Mouse (Mus musculus): Measurements from ENCODE around the gene Olfr92. TPM values are rescaled to one million over a fixed set of nuclear protein-coding genes. Genes with fewer than 3 reads are reported as not detected.

Olfr92 gene
- total and polyA plus RNA-seq, 3 experiments = not detected

DNA sequence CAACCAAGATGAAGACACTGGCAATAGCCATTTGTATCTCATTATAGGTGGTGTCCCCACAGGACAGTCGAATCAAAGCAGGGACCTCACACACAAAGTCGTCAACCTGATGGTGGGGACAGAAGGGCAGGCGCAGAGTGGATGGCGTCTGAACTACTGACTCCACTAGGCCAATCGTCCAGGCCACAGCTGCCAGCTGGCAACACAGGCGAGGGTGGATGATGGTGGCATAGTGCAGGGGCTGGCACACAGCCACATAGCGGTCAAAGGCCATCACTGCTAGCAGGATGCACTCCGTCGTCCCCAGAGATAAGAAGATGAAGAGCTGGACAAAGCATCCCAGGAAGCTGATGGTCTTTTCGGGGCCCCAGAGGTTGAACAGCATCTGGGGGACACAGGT, 34.3 kb downstream of the Olfr92 start:
- H3K36me3 ChIP-seq (ENCODE audit: control insufficient read depth in 1 of 2, insufficient read depth in 2 of 2, low read length in 2 of 2) = no peaks in the 10 kb centered on the region
- H3K4me1 ChIP-seq (ENCODE audit: control insufficient read depth in 1 of 2, insufficient read depth in 2 of 2, low read length in 2 of 2) = no peaks in the 10 kb centered on the region
- no peaks in the 10 kb centered on the region for H3K9me3 ChIP-seq (replicated peaks; ENCODE audit: insufficient read depth, low read length)
- no peaks in the 10 kb centered on the region for H3K27me3 ChIP-seq (ENCODE audit: control insufficient read depth in 1 of 2, insufficient read depth in 2 of 2, low read length in 2 of 2)
- TF ChIP-seq POLR2AphosphoS2 (IDR thresholded peaks at IDR 0.05; ENCODE audit: low read length) (no peak), MXI1 (IDR thresholded peaks at IDR 0.05; ENCODE audit: low read depth, low read length) (no peak), TAL1 (IDR thresholded peaks at IDR 0.05; ENCODE audit: low read length) (no peak), SIN3A (IDR thresholded peaks at IDR 0.05; ENCODE audit: low read length) (no peak), BHLHE40 (IDR thresholded peaks at IDR 0.05; ENCODE audit: borderline replicate concordance, low read depth, low read length) (no peak), NRF1 (IDR thresholded peaks at IDR 0.05; ENCODE audit: insufficient read depth, low read depth, low read length, poor library complexity, severe bottlenecking) (no peak), ZMIZ1 (IDR thresholded peaks at IDR 0.05; ENCODE audit: low read depth, low read length) (no peak), E2F4 (IDR thresholded peaks at IDR 0.05; ENCODE audit: borderline replicate concordance, low read depth, low read length) (no peak), ZNF384 (IDR thresholded peaks at IDR 0.05; ENCODE audit: low read depth, low read length) (no peak), POLR2AphosphoS5 (IDR thresholded peaks at IDR 0.05; ENCODE audit: borderline replicate concordance, low read depth, low read length) (no peak), ELF1 (IDR thresholded peaks at IDR 0.05; ENCODE audit: low read depth, low read length) (no peak), MYB (IDR thresholded peaks at IDR 0.05; ENCODE audit: low read depth, low read length) (no peak), NELFE (IDR thresholded peaks at IDR 0.05; ENCODE audit: low read depth, low read length) (no peak), TCF12 (IDR thresholded peaks at IDR 0.05; ENCODE audit: low read depth, low read length) (no peak), USF1 (IDR thresholded peaks at IDR 0.05; ENCODE audit: low read depth, low read length) (no peak)
- no peak overlapping the region for H3K9ac ChIP-seq (ENCODE audit: control insufficient read depth, low read depth, low read length, poor library complexity, severe bottlenecking)
- no peak overlapping the region for H3K4me3 ChIP-seq (ENCODE audit: control insufficient read depth in 1 of 2, insufficient read depth in 1 of 2, low read depth in 2 of 2, low read length in 2 of 2)
- no peak for DNase-seq (ENCODE audit: low read depth, low spot score)
- no peaks in the 10 kb centered on the region for H3K79me2 ChIP-seq (ENCODE audit: control insufficient read depth, insufficient read depth, low read length, poor library complexity)
- H3K27ac ChIP-seq (ENCODE audit: control insufficient read depth, low read depth, low read length) = no peak overlapping the region

DNA sequence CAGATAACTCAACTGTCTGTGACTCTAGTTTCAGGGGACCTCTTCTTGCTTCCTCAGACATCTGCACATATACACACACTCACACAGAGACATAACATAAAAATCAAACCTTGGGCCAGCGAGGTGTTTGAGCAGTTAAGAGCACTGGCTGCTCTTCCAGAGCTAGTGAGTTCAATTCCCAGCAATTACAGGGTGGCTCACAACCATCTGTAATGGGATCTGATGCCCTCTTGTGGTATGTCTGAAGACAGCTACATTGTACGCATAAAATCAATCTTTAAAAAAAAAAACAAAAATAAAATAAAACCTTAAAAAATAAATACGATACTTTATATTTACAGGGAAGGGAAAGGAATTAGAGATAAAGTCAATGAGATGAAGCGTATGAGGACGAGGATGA, 35.3 kb downstream of the Olfr92 start:
- H3K4me1 ChIP-seq (ENCODE audit: control insufficient read depth in 1 of 2, insufficient read depth in 2 of 2, low read length in 2 of 2) = no peaks in the 10 kb centered on the region
- H3K9ac ChIP-seq (ENCODE audit: control insufficient read depth, low read depth, low read length, poor library complexity, severe bottlenecking) = no peak overlapping the region
- no peaks in the 10 kb centered on the region for H3K27me3 ChIP-seq (ENCODE audit: control insufficient read depth in 1 of 2, insufficient read depth in 2 of 2, low read length in 2 of 2)
- DNase-seq (ENCODE audit: low read depth, low spot score) = peak; percentile 29
- no peaks in the 10 kb centered on the region for H3K36me3 ChIP-seq (ENCODE audit: control insufficient read depth in 1 of 2, insufficient read depth in 2 of 2, low read length in 2 of 2)
- H3K27ac ChIP-seq (ENCODE audit: control insufficient read depth, low read depth, low read length) = no peak overlapping the region
- no peaks in the 10 kb centered on the region for H3K79me2 ChIP-seq (ENCODE audit: control insufficient read depth, insufficient read depth, low read length, poor library complexity)
- H3K9me3 ChIP-seq (replicated peaks; ENCODE audit: insufficient read depth, low read length) = no peaks in the 10 kb centered on the region
- no peak overlapping the region for H3K4me3 ChIP-seq (ENCODE audit: control insufficient read depth in 1 of 2, insufficient read depth in 1 of 2, low read depth in 2 of 2, low read length in 2 of 2)
- TF ChIP-seq USF1 (IDR thresholded peaks at IDR 0.05; ENCODE audit: low read depth, low read length) (no peak), MYB (IDR thresholded peaks at IDR 0.05; ENCODE audit: low read depth, low read length) (no peak), ETS1 (IDR thresholded peaks at IDR 0.05; ENCODE audit: low read depth, low read length) (no peak), ZMIZ1 (IDR thresholded peaks at IDR 0.05; ENCODE audit: low read depth, low read length) (no peak), RCOR1 (IDR thresholded peaks at IDR 0.05; ENCODE audit: low read depth, low read length) (no peak), MYC (IDR thresholded peaks at IDR 0.05; ENCODE audit: low read depth, low read length) (no peak), MXI1 (IDR thresholded peaks at IDR 0.05; ENCODE audit: low read depth, low read length) (no peak), HCFC1 (IDR thresholded peaks at IDR 0.05; ENCODE audit: low read depth, low read length) (no peak), TBP (IDR thresholded peaks at IDR 0.05; ENCODE audit: low read depth, low read length) (no peak), ZNF384 (IDR thresholded peaks at IDR 0.05; ENCODE audit: low read depth, low read length) (peak; percentile 25; the same call in 1 of the 2 replicates), POLR2A (IDR thresholded peaks at IDR 0.05; ENCODE audit: control insufficient read depth in 1 of 2, insufficient read depth in 1 of 2, low read depth in 1 of 2, low read length in 2 of 2, poor library complexity in 1 of 2) (no peak), MAX (IDR thresholded peaks at IDR 0.05; ENCODE audit: low read length) (no peak), BHLHE40 (IDR thresholded peaks at IDR 0.05; ENCODE audit: borderline replicate concordance, low read depth, low read length) (no peak), ZKSCAN1 (IDR thresholded peaks at IDR 0.05; ENCODE audit: low read depth, low read length) (no peak), ZC3H11A (IDR thresholded peaks at IDR 0.05; ENCODE audit: low read depth, low read length) (no peak), UBTF (IDR thresholded peaks at IDR 0.05; ENCODE audit: borderline replicate concordance, insufficient read depth, low read depth, low read length) (no peak), POLR2AphosphoS5 (IDR thresholded peaks at IDR 0.05; ENCODE audit: borderline replicate concordance, low read depth, low read length) (no peak), USF2 (IDR thresholded peaks at IDR 0.05; ENCODE audit: borderline replicate concordance in 1 of 2, insufficient read depth in 1 of 2, low read depth in 1 of 2, low read length in 2 of 2) (no peak), MAFK (IDR thresholded peaks at IDR 0.05; ENCODE audit: borderline replicate concordance, low read depth, low read length) (no peak), SMC3 (IDR thresholded peaks at IDR 0.05; ENCODE audit: low read depth, low read length) (peak; percentile 51), E2F4 (IDR thresholded peaks at IDR 0.05; ENCODE audit: borderline replicate concordance, low read depth, low read length) (no peak), EP300 (IDR thresholded peaks at IDR 0.05; ENCODE audit: low read depth in 1 of 2, low read length in 2 of 2) (no peak), NELFE (IDR thresholded peaks at IDR 0.05; ENCODE audit: low read depth, low read length) (no peak), RAD21 (IDR thresholded peaks at IDR 0.05; ENCODE audit: low read depth, low read length) (peak; percentile 34), CTCF (IDR thresholded peaks at IDR 0.05 in 2 of 3, conservative IDR thresholded peaks at IDR 0.05 in 1 of 3; ENCODE audit: control insufficient read depth in 1 of 3, insufficient read depth in 1 of 3, low read depth in 2 of 3, low read length in 3 of 3, poor library complexity in 1 of 3, severe bottlenecking in 1 of 3) (peak in 1 of 3 experiments; percentile 55; a peak in 2 of 6 replicates)
